Mouse (Mus musculus) thymus, postnatal 0 days (tissue): Measurements from ENCODE around the gene Pcsk7. TPM values are rescaled to one million over a fixed set of nuclear protein-coding genes. Genes with fewer than 3 reads are reported as not detected.
A peak's percentile ranks its signal among the peaks of the same experiment; 100 is the strongest.

ENCODE experiments used
- DNase-seq: peaks from one replicate; pipeline ENCODE4 v3.0.0-alpha.2; 2015; ENCODE audit warnings: low spot score
- polyA plus RNA-seq: library from polyadenylated mRNA; unstranded; fragments of >200 nt; fragmentation: Nextera tagmentation; extraction: Ambion mirVana; gene quantifications from 2 replicates; pipeline ENCODE4 v1.2.1, GENCODE M21; 2015

Pcsk7 gene
- polyA plus RNA-seq, 1 experiment from 2014 or later: 31.3 TPM

DNA sequence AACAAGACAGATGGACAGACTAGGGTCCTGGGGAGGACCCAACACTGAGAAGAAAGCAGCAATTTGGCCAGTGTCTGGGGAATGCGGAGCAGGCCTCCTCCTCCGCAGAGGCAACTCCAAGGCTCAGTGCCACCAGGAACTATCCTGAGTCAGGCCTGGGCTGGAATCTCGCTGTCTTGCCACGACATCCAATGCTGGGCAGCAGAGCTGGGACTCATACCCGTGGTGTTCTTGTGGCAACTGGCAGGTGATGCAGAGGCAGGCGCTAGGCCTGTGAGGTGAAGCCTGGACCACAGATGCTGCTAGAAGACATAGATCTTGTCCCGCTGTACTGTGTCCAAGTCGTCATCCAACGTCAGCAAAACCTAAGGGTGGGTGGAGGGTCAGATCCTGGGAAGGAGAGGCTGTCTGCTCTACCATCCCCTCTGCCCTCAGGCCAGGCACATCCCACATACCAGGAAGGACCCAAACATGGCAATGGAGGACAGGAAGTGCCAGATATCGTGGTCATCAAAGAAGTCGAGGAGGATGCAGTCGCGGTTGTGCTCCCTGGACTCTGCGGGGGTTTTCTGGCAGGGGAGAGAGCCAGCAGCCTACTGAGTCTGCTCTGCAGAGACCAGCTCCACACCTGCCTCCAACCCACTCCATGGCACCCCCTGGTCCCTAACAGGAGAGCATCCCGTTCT is 32.8 kb downstream of the Pcsk7 start:
- DNase-seq: no peak

DNA sequence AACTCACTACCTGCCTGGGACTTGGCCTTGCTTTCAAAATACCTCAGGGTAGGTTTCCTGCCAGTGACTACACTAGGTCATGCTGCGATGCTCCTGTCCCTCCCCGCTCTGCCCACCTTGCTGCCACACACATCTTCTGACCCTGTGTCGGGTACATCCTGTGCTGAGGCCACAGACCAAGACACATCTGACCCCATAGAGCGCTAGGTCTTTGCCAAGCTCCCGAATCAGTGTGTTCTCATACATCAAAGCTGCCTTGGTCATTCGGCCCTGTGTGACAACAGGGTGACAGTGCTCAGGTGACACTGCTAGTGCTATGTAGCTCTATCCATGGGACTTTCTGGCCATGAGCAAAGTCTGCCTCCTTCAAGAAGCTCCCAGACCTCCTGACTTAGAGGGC is 33.5 kb downstream of the Pcsk7 start:
- DNase-seq: no peak

DNA sequence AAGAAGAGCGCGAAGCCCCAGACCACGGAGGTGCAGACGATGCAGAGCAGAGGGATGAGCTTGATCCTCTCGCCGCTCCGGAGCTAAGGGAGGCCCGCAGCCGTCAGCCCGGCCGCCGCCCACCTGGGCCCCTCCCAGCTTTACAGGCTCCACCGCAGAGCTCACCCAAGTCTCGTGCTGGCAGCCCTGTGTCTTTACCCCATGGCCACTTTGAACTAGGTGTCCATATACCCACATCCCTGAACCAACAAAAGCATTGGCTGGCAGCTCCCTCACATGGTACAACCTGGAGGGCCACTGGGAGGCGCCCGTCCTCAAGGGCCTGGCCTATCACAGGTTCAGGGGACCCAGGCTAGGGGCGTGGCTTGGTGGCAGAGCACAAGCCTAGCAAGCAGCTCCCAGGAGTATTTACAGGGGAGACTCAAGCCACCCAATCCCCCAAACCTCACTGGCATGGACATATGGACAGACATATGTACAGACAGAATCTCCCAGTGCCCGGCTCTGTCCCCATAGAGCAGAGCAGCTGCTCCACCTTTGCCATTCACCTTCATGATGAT is 35.1 kb downstream of the Pcsk7 start:
- DNase-seq: peak; percentile 24

DNA sequence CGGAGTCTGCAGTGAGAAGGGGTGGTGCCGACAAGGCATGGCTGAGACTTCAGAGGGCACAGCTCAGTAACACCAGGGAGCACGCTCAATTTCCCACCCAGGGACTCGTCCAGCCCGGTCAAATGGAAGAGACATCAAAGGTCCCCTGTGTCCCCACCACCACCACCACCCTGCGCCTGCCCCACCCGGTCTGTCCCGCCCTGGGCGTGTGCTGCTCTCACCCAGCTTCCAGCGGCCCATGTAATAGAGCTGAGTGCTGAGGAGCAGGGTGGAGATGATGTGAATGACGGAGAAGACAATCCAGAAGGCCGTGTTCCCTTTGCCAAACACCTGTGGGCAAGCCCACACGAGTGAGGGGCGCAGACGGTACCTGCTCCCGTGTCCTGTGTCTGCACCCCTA is 36.2 kb downstream of the Pcsk7 start:
- no peak for DNase-seq

- DNase-seq: no peak
Observed at GRCm38 (mm10) chr9:45942916-45943315, 36.6 kb downstream of the Pcsk7 start.

DNA sequence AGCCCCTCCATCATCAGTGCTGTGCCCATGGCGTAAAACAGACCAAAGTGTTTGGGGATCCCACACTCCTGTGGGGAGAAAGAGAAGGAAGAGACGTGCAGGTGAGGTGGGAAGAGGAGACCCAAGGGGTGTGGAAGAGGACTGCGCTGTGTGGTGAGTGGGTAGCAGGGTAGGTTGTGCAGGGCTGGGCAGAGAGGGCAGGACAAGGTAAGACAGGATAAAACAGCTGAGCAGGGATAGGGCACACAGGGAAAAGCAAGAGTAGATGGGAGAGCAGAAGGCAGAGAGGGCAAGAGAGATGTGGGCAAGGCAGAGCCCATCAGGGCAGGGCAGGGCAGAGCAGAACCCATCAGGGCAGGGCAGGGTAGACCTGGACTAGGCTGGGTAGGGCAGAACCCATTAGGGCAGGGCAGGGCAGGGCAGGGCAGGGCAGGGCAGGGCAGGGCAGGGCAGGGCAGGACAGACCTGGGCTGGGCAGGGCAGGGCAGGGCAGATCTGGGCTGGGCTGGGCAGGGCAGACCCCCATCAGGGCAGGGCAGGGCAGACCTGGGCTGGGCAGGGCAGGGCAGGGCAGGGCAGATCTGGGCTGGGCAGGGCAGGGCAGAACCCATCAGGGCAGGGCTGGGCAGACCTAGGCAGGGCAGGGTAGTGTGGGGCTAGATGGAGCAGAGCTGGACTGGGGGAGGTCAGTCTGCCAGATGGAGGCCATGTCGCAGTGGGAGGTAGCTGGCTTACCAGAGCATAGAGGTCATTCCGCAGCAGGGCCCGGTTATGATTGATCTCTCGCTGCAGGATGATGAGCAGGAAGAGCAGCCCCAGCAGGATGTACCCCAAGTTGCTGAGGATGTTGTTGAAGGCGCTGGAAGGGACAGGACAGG is 37.6 kb downstream of the Pcsk7 start:
- DNase-seq: no peak

DNA sequence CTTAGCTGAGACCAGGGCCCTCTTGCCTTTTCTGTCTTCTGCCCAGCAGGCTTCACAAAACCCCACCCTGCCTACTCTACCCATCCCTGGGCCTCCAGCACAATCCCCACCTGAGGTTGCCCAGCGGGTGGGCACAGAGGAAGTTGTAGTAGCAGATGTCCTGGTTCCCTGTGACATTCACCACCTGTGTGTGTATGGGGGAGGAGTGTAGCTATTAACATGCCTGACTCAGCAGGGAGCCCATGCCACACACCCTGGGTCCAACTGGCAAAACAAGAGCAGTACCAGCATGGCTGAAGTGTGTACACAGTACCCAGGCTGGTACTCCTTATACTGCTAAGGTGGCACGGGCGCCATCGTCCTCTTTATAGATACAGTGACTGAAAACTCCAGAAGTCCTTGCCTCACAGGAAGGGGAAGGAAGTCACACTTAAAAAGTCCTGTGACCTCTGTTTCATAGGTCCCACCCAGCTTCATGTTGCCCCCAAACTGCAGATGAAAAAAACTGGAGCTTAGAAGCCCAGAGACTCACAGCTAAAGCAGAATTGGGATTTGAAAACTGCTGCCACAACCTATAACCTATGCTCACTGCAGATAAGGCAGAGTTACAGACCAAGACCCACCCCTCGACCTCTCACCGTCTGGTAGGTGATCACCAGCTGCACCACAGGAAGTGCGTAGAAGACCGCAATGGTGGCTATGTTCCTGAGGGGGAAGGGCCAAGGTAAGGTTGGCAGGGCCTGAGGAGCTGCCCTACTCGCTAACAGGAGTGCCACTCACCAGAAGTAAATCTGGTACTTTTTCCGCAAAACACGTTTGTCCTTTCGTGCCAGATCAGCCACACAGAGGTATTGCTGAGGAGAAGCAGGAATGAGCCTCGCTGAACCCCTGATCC is 38.5 kb downstream of the Pcsk7 start:
- peak; percentile 92 for DNase-seq

DNA sequence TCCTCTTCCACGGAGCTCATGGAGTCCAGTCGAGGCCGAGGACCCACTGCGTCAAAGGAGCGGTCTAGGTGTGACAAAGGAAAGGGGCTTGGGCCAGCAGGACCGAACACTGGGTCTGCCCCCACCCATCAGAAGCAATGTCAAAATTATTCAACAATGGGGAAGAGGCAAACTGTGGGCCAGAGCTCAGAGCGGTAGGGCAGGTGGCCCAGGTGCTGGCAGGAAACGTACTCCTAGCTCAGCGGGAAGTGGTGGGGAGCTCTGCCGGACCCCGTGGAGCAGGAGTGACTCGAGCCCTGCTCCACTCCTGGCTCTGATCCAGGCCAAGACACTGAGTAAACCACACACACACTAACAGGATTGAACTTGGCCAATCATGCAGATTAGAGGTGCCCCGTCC is 39.4 kb downstream of the Pcsk7 start:
- peak; percentile 52 for DNase-seq

DNA sequence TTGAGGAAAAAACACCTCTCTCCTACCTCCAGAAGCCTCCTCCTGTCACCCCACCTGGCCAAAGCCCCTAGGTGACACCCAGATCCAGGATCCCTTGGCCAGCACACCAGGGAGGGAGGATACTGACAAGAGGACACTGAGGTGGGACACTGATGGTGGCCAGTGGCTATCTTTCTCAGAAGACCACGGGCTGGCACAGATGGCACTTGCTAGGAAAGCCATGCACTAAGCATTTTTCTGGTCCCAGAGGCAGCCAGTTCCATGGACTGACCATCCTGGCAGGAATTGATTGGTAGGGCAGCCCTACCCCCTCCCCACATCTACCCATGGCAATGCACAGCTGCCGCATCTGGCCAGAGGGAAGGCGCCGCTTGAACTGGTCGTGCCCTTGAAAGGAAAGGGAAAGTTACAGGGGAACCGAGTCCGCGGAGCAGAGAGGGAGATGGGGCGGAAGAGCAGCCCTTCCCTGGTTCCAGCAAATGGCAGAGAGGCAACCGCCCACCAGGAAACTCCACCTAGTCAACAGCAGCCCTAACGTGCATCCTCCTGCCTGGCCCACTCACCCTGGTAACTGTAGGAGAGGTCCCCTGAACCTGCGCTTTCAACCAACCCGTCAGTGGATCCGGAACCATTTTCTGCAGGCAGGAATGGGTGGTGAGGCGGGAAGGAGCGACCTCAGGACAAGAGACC is 40.0 kb downstream of the Pcsk7 start:
- DNase-seq: peak; percentile 21

DNA sequence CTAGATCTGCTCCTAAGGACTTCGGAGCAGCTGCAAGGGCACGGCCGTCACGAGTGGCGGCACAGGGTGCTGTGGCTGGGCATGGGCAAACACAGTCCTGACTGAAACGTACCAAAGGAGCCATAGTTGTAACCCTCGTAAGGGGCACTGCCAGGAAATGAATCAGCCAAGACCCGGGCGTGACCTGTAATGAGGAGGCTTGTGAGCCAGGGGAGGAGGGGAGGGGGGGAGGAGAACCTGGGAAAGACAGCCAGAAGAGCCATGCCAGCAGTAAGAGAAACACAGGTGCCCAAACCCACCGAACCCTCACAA is 40.5 kb downstream of the Pcsk7 start:
- no peak for DNase-seq

DNA sequence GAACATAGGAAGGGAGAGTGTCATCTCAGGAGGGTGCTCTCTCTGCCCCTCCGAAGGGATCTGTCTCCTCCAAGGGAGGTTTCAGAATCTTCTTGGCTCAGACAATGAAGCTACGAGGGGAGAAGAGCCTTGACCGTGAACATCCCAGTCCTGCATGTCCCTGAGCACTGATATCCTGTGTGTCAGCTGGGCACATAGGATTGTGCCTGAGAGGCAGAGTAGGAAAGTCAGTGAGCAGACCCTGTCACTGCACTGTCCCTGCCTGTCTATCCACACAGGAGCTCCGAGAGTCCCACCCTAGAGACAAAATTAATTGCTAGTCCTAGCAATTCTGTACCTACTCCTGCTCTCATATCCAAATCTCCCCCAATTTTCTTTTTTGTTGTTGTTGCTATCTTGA is 45.8 kb downstream of the Pcsk7 start:
- no peak for DNase-seq

DNA sequence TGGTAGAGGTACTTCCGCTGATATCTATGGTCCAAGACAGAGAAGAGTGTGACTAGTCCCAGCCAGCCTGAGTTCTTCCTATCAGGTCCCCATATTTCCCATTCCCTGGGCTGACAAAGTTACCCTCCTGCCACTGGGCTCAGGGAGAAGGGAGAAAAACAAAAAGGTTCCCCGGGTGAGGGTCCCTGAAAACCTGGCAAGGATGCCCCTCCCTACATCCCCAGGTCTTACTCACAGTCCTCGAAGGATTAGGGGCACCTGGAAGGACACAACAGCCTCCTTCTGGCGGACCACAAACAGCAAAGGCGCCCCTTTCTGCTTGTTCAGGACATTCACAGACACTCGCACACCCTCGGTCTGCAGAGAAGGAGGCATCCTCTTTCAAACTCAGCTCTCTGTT is 46.6 kb downstream of the Pcsk7 start:
- DNase-seq: no peak

- no peak for DNase-seq
Observed at GRCm38 (mm10) chr9:45953511-45954293, 47.4 kb downstream of the Pcsk7 start.

DNA sequence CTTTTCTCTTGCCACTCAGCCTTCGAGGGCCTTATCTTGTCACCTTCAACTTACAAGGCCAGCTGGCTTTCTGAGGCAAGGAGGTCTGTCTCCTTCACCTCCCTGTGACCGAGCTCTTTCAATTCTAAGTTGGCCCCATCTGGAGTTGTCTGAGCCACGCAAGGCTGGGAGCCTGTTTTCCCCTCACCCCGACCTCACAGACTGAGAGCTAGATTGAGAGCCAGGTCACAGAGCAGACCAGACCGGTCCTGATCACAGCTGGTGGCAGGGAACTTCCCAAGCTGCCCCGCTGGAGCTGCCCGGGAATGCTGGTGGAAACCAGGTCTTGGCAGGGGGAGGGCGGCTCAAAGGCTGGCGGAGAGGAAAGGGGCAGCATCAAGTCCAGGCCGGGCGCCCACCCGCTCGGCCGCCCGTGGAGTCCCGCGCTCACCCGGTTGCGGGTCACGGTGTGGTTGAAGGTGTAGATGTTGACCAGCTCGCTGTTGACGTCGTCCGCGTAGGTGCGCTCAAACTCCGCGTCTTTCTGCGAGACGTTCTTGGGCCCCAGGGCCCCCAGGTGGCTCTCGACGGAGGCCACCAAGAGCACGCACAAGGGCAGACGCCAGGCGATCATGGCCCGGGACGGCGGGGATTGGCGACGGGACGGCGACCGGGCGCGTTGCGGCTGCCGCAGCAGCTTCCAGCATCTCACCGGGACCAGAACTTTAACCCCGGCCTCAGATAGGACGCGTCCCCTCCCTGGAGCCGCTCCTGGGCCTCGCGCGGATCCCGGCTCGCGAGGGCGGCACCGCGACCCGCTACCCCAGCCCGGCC is 48.2 kb downstream of the Pcsk7 start:
- DNase-seq: peak; percentile 50

- peak; percentile 90 for DNase-seq
Observed at GRCm38 (mm10) chr9:45955107-45955963, 49.0 kb downstream of the Pcsk7 start, which contains the start of gene Sidt2. Sidt2 (minus strand) TSS chr9:45955258.

DNA sequence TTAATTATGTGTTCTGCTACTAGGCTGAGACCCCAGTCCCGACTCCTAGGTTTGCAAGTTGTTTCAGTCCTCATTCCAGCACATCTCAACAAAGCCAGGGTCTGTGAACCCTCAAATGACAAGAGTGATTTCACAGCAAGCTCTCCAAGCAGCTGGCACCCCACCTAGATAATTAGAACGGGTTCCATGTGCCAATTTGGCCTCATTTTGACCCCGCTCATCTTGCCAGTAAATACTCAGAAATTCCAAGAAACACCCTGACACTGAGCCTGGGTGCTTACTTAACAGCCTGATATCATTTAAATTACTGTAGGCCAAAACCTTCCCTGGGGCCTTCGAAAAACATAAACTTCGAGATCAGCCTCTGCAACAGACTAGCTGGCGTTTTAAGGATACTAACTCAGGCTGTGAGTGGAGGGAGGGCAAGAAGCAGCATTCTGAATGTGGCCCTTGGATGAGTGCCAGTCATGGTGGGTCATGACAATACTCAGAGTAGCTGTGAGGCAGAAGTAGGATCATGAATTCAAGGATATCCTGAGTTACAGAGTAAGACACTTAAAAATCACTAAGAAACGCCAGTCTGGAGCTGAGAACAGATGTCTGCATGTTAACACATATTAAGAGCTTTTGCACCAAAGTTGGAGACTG is 51.9 kb downstream of the Pcsk7 start:
- DNase-seq: no peak

GRCm38 (mm10) chr9:45958851-45959250 is 52.6 kb downstream of the Pcsk7 start:
- no peak for DNase-seq

GRCm38 (mm10) chr9:45959661-45960060 is 53.4 kb downstream of the Pcsk7 start:
- DNase-seq: no peak
